Comparison of ENCODE assay signal across 25 mouse cellular contexts in the genomic region with DNA sequence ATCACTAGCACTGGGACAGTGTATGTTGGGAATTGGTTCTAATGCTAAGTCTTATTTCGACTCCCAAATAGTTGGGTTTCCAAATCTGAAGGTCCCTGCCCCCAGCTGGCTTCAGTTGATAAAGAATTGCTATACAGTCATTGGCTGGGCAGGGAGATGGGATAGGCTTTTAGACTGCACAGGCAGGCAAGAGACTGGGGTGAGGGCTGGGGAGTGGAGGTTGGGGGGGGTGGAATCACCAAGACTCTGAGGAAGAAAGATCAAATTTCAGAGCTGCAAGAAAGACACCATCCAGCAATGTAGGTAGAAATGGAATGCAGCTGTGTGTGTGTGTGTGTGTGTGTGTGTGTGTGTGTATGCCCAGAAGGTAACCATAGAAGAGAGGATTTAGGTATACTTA.
DNase-seq lines count a peak whose midpoint lies in the region; ATAC-seq and TF ChIP-seq lines count a peak whose summit lies in the region.
"Had no signal": no experiment of that assay in that cellular context is flagged by ENCODE, and none has a peak within 500 bp of the region (broad histone marks: within the 10 kb centered on the region; RNA-seq: fewer than 3 reads in every experiment).

No protein-coding gene starts in this region.

- H3K27ac ChIP-seq in stomach, embryonic 14.5 days (ENCODE audit: low read length): no peak overlapping the region
- H3K27ac ChIP-seq in stomach, postnatal 0 days (replicated peaks): no peak overlapping the region
- no peak overlapping the region for H3K27ac ChIP-seq in embryonic facial prominence, embryonic 14.5 days (replicated peaks; ENCODE audit: low read depth, low read length)
- H3K27ac ChIP-seq in liver, embryonic 14.5 days: no peak overlapping the region
- H3K27ac ChIP-seq in stomach, embryonic 15.5 days: no peak overlapping the region
- no peak overlapping the region for H3K27ac ChIP-seq in neural tube, embryonic 15.5 days (replicated peaks)
- H3K27ac ChIP-seq: gastrocnemius, adult 2 months; heart, embryonic 15.5 days; hindbrain, embryonic 15.5 days; neural tube, embryonic 13.5 days had no signal

- 0 out of 2 replicates have a peak, but pooled peaks have one; percentile 14 for ATAC-seq in stomach, embryonic 14.5 days (ENCODE audit: insufficient number of reproducible peaks, insufficient read depth, low FRiP score, low read depth)
- ATAC-seq in stomach, postnatal 0 days (ENCODE audit: low FRiP score, low TSS enrichment): no peak
- 0 out of 2 replicates have a peak, but pooled peaks have one; percentile 15 for ATAC-seq in embryonic facial prominence, embryonic 14.5 days (ENCODE audit: low read depth)
- peak; percentile 95 for ATAC-seq in liver, embryonic 14.5 days (ENCODE audit: insufficient read depth)
- ATAC-seq in stomach, embryonic 15.5 days (ENCODE audit: insufficient read depth, low FRiP score, low read depth): peak; percentile 58; the same call in 1 of the 2 replicates
- no peak for ATAC-seq in neural tube, embryonic 15.5 days (ENCODE audit: low FRiP score)
- ATAC-seq: activated CD4-positive, CD25-positive, alpha-beta regulatory T cell, adult 4 months; forebrain, embryonic 14.5 days; midbrain, embryonic 16.5 days had no signal

- TF ChIP-seq CTCF in stomach, postnatal 0 days (IDR thresholded peaks at IDR 0.05; ENCODE audit: low read depth): no peak
- no peak for TF ChIP-seq CTCF in liver, embryonic 14.5 days (IDR thresholded peaks at IDR 0.05; ENCODE audit: low read depth)

- no peaks in the 10 kb centered on the region for H3K27me3 ChIP-seq in stomach, embryonic 14.5 days (ENCODE audit: control insufficient read depth, insufficient read depth, low read length)
- no peaks in the 10 kb centered on the region for H3K27me3 ChIP-seq in stomach, postnatal 0 days (ENCODE audit: control insufficient read depth, insufficient read depth, low read length)
- no peaks in the 10 kb centered on the region for H3K27me3 ChIP-seq in embryonic facial prominence, embryonic 14.5 days (replicated peaks; ENCODE audit: control insufficient read depth, insufficient read depth, low read length)
- H3K27me3 ChIP-seq in liver, embryonic 14.5 days (ENCODE audit: control insufficient read depth, insufficient read depth, low read length): no peaks in the 10 kb centered on the region
- no peaks in the 10 kb centered on the region for H3K27me3 ChIP-seq in stomach, embryonic 15.5 days (replicated peaks)
- H3K27me3 ChIP-seq in neural tube, embryonic 15.5 days (replicated peaks): no peaks in the 10 kb centered on the region
- H3K27me3 ChIP-seq: heart, embryonic 15.5 days; hindbrain, embryonic 15.5 days; neural tube, embryonic 13.5 days had no signal

- TF ChIP-seq EP300 in stomach, postnatal 0 days (optimal IDR thresholded peaks at IDR 0.05): no peak
- peak; percentile 26; the same call in 1 of the 2 replicates for TF ChIP-seq EP300 in liver, embryonic 14.5 days (IDR thresholded peaks at IDR 0.05; ENCODE audit: low read depth)

- DNase-seq in stomach, postnatal 0 days (ENCODE audit: low spot score): no peak
- DNase-seq in embryonic facial prominence, embryonic 14.5 days (ENCODE audit: low spot score): no peak
- peak; percentile 16 to 37 (median 28) for DNase-seq in liver, embryonic 14.5 days (ENCODE audit: low read depth in 3 of 3, low spot score in 3 of 3)
- no peak for DNase-seq in cerebellum, postnatal 25 days
- no peak for DNase-seq in B cell, adult 2 months
- DNase-seq: adrenal gland, postnatal 10 days; cerebellum, adult 9-11 months; gastrocnemius, adult 2 months; heart, postnatal 4 days; kidney, adult 2 months; kidney, postnatal 10 days; left cerebral cortex, postnatal 4 days; lung, adult 18-20 months; right cerebral cortex, adult 18-20 months; thymus, postnatal 25 days had no signal

- WGBS in stomach, embryonic 14.5 days: 73% methylated on average over 1 of the region's 1 CpGs
- WGBS in stomach, postnatal 0 days: 78% methylated on average over 1 of the region's 1 CpGs
- WGBS in embryonic facial prominence, embryonic 14.5 days: 69% methylated on average over 1 of the region's 1 CpGs
- 13% methylated on average over 1 of the region's 1 CpGs for WGBS in liver, embryonic 14.5 days (ENCODE audit: insufficient replicate concordance)
- WGBS in stomach, embryonic 15.5 days: 73% methylated on average over 1 of the region's 1 CpGs
- 85% methylated on average over 1 of the region's 1 CpGs for WGBS in neural tube, embryonic 15.5 days

- H3K36me3 ChIP-seq in stomach, embryonic 14.5 days (ENCODE audit: control insufficient read depth, insufficient read depth, low read length): no peaks in the 10 kb centered on the region
- no peaks in the 10 kb centered on the region for H3K36me3 ChIP-seq in stomach, postnatal 0 days (ENCODE audit: control insufficient read depth, insufficient read depth, low read length)
- no peaks in the 10 kb centered on the region for H3K36me3 ChIP-seq in embryonic facial prominence, embryonic 14.5 days (ENCODE audit: control insufficient read depth, insufficient read depth, low read length)
- H3K36me3 ChIP-seq in liver, embryonic 14.5 days (replicated peaks; ENCODE audit: control insufficient read depth, insufficient read depth, low read depth): no peaks in the 10 kb centered on the region
- no peaks in the 10 kb centered on the region for H3K36me3 ChIP-seq in stomach, embryonic 15.5 days
- no peaks in the 10 kb centered on the region for H3K36me3 ChIP-seq in neural tube, embryonic 15.5 days
- H3K36me3 ChIP-seq: heart, embryonic 15.5 days; hindbrain, embryonic 15.5 days; neural tube, embryonic 13.5 days had no signal

- no peaks in the 10 kb centered on the region for H3K9me3 ChIP-seq in stomach, embryonic 14.5 days (ENCODE audit: control insufficient read depth, low read depth, low read length)
- no peaks in the 10 kb centered on the region for H3K9me3 ChIP-seq in stomach, postnatal 0 days (ENCODE audit: control insufficient read depth, low read length)
- H3K9me3 ChIP-seq in embryonic facial prominence, embryonic 14.5 days (ENCODE audit: control insufficient read depth, low read length): no peaks in the 10 kb centered on the region
- H3K9me3 ChIP-seq in liver, embryonic 14.5 days (ENCODE audit: control insufficient read depth, low read length): no peaks in the 10 kb centered on the region
- H3K9me3 ChIP-seq in stomach, embryonic 15.5 days: no peaks in the 10 kb centered on the region
- H3K9me3 ChIP-seq in neural tube, embryonic 15.5 days (replicated peaks): no peaks in the 10 kb centered on the region
- H3K9me3 ChIP-seq: heart, embryonic 15.5 days; hindbrain, embryonic 15.5 days; neural tube, embryonic 13.5 days had no signal

- H3K9ac ChIP-seq in stomach, embryonic 14.5 days (replicated peaks; ENCODE audit: low read depth, low read length): no peak overlapping the region
- no peak overlapping the region for H3K9ac ChIP-seq in stomach, postnatal 0 days (ENCODE audit: low read length)
- H3K9ac ChIP-seq in embryonic facial prominence, embryonic 14.5 days (ENCODE audit: low read depth, low read length): no peak overlapping the region
- no peak overlapping the region for H3K9ac ChIP-seq in liver, embryonic 14.5 days (replicated peaks)
- no peak overlapping the region for H3K9ac ChIP-seq in stomach, embryonic 15.5 days
- H3K9ac ChIP-seq in neural tube, embryonic 15.5 days (replicated peaks): no peak overlapping the region
- H3K9ac ChIP-seq: heart, embryonic 15.5 days; hindbrain, embryonic 15.5 days; neural tube, embryonic 13.5 days had no signal

- no peak overlapping the region for H3K4me3 ChIP-seq in stomach, embryonic 14.5 days (ENCODE audit: low read depth, low read length)
- no peak overlapping the region for H3K4me3 ChIP-seq in stomach, postnatal 0 days (ENCODE audit: low read depth, low read length)
- H3K4me3 ChIP-seq in embryonic facial prominence, embryonic 14.5 days (ENCODE audit: low read depth, low read length): no peak overlapping the region
- H3K4me3 ChIP-seq in liver, embryonic 14.5 days (ENCODE audit: insufficient read depth in 1 of 2, low read depth in 2 of 2, low read length in 2 of 2): no peak overlapping the region
- no peak overlapping the region for H3K4me3 ChIP-seq in stomach, embryonic 15.5 days (replicated peaks)
- no peak overlapping the region for H3K4me3 ChIP-seq in neural tube, embryonic 15.5 days (replicated peaks)
- H3K4me3 ChIP-seq: gastrocnemius, adult 2 months; heart, embryonic 15.5 days; hindbrain, embryonic 15.5 days; myocyte; neural tube, embryonic 13.5 days had no signal

- H3K4me1 ChIP-seq in stomach, embryonic 14.5 days (ENCODE audit: control insufficient read depth, insufficient read depth, low read length): no peaks in the 10 kb centered on the region
- H3K4me1 ChIP-seq in stomach, postnatal 0 days (replicated peaks; ENCODE audit: control insufficient read depth, insufficient read depth): no peaks in the 10 kb centered on the region
- no peaks in the 10 kb centered on the region for H3K4me1 ChIP-seq in embryonic facial prominence, embryonic 14.5 days (ENCODE audit: control insufficient read depth, insufficient read depth, low read length)
- H3K4me1 ChIP-seq in liver, embryonic 14.5 days (replicated peaks; ENCODE audit: control insufficient read depth in 2 of 2, insufficient read depth in 2 of 2, low read length in 1 of 2): peaks cover 0 to 4% of the 10 kb centered on the region in 2 experiments; a peak in 2 of 4 replicates
- no peaks in the 10 kb centered on the region for H3K4me1 ChIP-seq in stomach, embryonic 15.5 days
- H3K4me1 ChIP-seq in neural tube, embryonic 15.5 days: no peaks in the 10 kb centered on the region
- H3K4me1 ChIP-seq: heart, embryonic 15.5 days; hindbrain, embryonic 15.5 days; neural tube, embryonic 13.5 days had no signal

- H3K4me2 ChIP-seq in stomach, embryonic 14.5 days (replicated peaks; ENCODE audit: low read depth, low read length): no peak overlapping the region
- H3K4me2 ChIP-seq in stomach, postnatal 0 days (replicated peaks; ENCODE audit: low read depth): no peak overlapping the region
- H3K4me2 ChIP-seq in embryonic facial prominence, embryonic 14.5 days (ENCODE audit: low read depth, low read length): no peak overlapping the region
- H3K4me2 ChIP-seq in liver, embryonic 14.5 days (ENCODE audit: low read depth): no peak overlapping the region
- H3K4me2 ChIP-seq in stomach, embryonic 15.5 days: no peak overlapping the region
- H3K4me2 ChIP-seq in neural tube, embryonic 15.5 days: no peak overlapping the region
- H3K4me2 ChIP-seq: heart, embryonic 15.5 days; hindbrain, embryonic 15.5 days; neural tube, embryonic 13.5 days had no signal

Comparison
In these comparisons a context has a peak if more than half of its experiments do, and no peak if none do; other contexts are left out.
1. ATAC-seq: peak in stomach, embryonic 14.5 days (single experiment), embryonic facial prominence, embryonic 14.5 days (single experiment), liver, embryonic 14.5 days (single experiment) and stomach, embryonic 15.5 days (single experiment); none in stomach, postnatal 0 days (single experiment) and neural tube, embryonic 15.5 days (single experiment).
2. DNase-seq: peak in liver, embryonic 14.5 days (3 of 3); none in stomach, postnatal 0 days (single experiment), embryonic facial prominence, embryonic 14.5 days (single experiment), cerebellum, postnatal 25 days (0 of 2) and B cell, adult 2 months (0 of 2).